Mouse (Mus musculus) neural tube, embryonic 15.5 days (tissue): Measurements from ENCODE around the gene Cdc42. TPM values are rescaled to one million over a fixed set of nuclear protein-coding genes. Genes with fewer than 3 reads are reported as not detected.

Experiments
- ATAC-seq: fragments of 200-750 bp; cut with Nextera tagmentation; 2 replicates; pipeline ENCODE4 v1.8.0; 2017; ENCODE audit warnings: mild to moderate bottlenecking, moderate TSS enrichment, moderate library complexity; ENCODE audit not compliant: low FRiP score
- H3K27ac ChIP-seq: fragments of 300-500 bp; sonication (generic); replicated peaks from 2 replicates; pipeline ENCODE4 v1.5.1; 2015; ENCODE audit warnings: mild to moderate bottlenecking, inconsistent platforms
- H3K27me3 ChIP-seq: fragments of 300-500 bp; sonication (generic); replicated peaks from 2 replicates; pipeline ENCODE4 v1.6.1; 2015; ENCODE audit warnings: inconsistent platforms
- H3K36me3 ChIP-seq: fragments of 300-500 bp; sonication (generic); 2 replicates; pipeline ENCODE4 v1.6.1; 2015; ENCODE audit warnings: inconsistent platforms
- H3K4me1 ChIP-seq: fragments of 300-500 bp; sonication (generic); 2 replicates; pipeline ENCODE4 v1.6.1; 2015; ENCODE audit warnings: inconsistent platforms
- H3K4me2 ChIP-seq: fragments of 300-500 bp; sonication (generic); 2 replicates; pipeline ENCODE4 v1.6.1; 2015; ENCODE audit warnings: inconsistent platforms, mild to moderate bottlenecking, moderate library complexity
- H3K4me3 ChIP-seq: fragments of 300-500 bp; sonication (generic); replicated peaks from 2 replicates; pipeline ENCODE4 v1.5.1; 2015; ENCODE audit warnings: mild to moderate bottlenecking, inconsistent platforms
- H3K9ac ChIP-seq: fragments of 300-500 bp; sonication (generic); replicated peaks from 2 replicates; pipeline ENCODE4 v1.6.1; 2015; ENCODE audit warnings: mild to moderate bottlenecking, inconsistent platforms
- H3K9me3 ChIP-seq: fragments of 300-500 bp; sonication (generic); replicated peaks from 2 replicates; pipeline ENCODE4 v1.6.1; 2016; ENCODE audit warnings: inconsistent platforms
- WGBS: fragments of 180-500 bp; shearing (Covaris S2); methylation state at CpG from one replicate; pipeline ENCODE4 v1.1.7; 2015; ENCODE audit warnings: mixed read lengths; 5-methylcytosine and 5-hydroxymethylcytosine counted together
- polyA plus RNA-seq: library from polyadenylated mRNA; unstranded; fragments of >200 nt; fragmentation: Nextera tagmentation; extraction: Ambion mirVana; gene quantifications from 2 replicates; pipeline ENCODE4 v1.2.1, GENCODE M21; 2015

Cdc42 gene
- polyA plus RNA-seq = 923 and 961 TPM in 2 replicates

GRCm38 (mm10) chr4:137357517-137358254 is at the start of gene Cdc42:
Cdc42 (minus strand) TSS chr4:137357720.
- Histone ChIP-seq H3K27me3 (no peaks in the 10 kb centered on the region), H3K4me3 (peak within 1 kb of the TSS; percentile 95), H3K4me2 (peak within 1 kb of the TSS; percentile 70), H3K36me3 (no peaks in the 10 kb centered on the region), H3K4me1 (peaks cover 35% of the 10 kb centered on the region), H3K9ac (peak within 1 kb of the TSS; percentile 100), H3K27ac (peak within 1 kb of the TSS; percentile 98), H3K9me3 (no peaks in the 10 kb centered on the region)
- ATAC-seq = peak; percentile 97
- under 1% methylated on average over 35 of the region's 44 CpGs for WGBS

DNA sequence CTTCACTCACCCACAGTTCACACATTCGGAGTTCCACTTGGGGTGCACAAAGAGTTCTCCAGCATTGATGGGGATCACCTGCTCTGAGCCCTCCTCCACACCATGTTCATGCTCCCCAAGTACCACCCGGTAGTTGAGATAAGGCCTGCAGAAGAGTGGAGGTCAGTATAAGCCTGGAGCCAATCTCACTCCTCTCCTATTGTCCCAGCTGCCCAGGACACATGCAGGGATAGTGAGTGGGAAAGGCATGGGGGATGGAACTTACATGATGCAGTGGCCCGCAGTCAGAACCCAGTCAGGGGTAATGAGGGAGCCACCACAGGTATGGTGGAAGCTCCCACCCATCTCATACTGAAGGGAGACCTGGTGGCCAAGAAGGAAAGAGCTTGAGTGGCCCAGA is 48.1 kb upstream of the Cdc42 start:
- H3K9ac ChIP-seq = no peak overlapping the region
- 91% methylated on average over 3 of the region's 3 CpGs for WGBS
- H3K4me3 ChIP-seq = no peak overlapping the region
- no peak for ATAC-seq
- H3K27ac ChIP-seq = no peak overlapping the region
- no peak overlapping the region for H3K4me2 ChIP-seq
- no peaks in the 10 kb centered on the region for H3K36me3 ChIP-seq
- H3K4me1 ChIP-seq = no peaks in the 10 kb centered on the region
- no peaks in the 10 kb centered on the region for H3K27me3 ChIP-seq
- no peaks in the 10 kb centered on the region for H3K9me3 ChIP-seq

- no peaks in the 10 kb centered on the region for H3K36me3 ChIP-seq
- no peak for ATAC-seq
- no peak overlapping the region for H3K9ac ChIP-seq
- H3K4me1 ChIP-seq = no peaks in the 10 kb centered on the region
- H3K27ac ChIP-seq = no peak overlapping the region
- no peaks in the 10 kb centered on the region for H3K9me3 ChIP-seq
- WGBS = 82% methylated on average over 15 of the region's 15 CpGs
- no peaks in the 10 kb centered on the region for H3K27me3 ChIP-seq
- no peak overlapping the region for H3K4me3 ChIP-seq
- no peak overlapping the region for H3K4me2 ChIP-seq
Measured at GRCm38 (mm10) chr4:137396641-137397525, 39.4 kb upstream of the Cdc42 start.

GRCm38 (mm10) chr4:137393378-137394135 is 36.0 kb upstream of the Cdc42 start:
- H3K4me2 ChIP-seq = no peak overlapping the region
- no peak for ATAC-seq
- H3K9ac ChIP-seq = no peak overlapping the region
- peaks cover 11% of the 10 kb centered on the region for H3K4me1 ChIP-seq
- H3K4me3 ChIP-seq = no peak overlapping the region
- WGBS = 71% methylated on average over 9 of the region's 9 CpGs
- no peak overlapping the region for H3K27ac ChIP-seq
- H3K9me3 ChIP-seq = no peaks in the 10 kb centered on the region
- H3K27me3 ChIP-seq = no peaks in the 10 kb centered on the region
- H3K36me3 ChIP-seq = no peaks in the 10 kb centered on the region

GRCm38 (mm10) chr4:137392874-137393273 is 35.4 kb upstream of the Cdc42 start:
- Histone ChIP-seq H3K27me3 (no peaks in the 10 kb centered on the region), H3K9me3 (no peaks in the 10 kb centered on the region), H3K4me2 (no peak overlapping the region), H3K36me3 (no peaks in the 10 kb centered on the region), H3K27ac (no peak overlapping the region), H3K9ac (no peak overlapping the region), H3K4me3 (no peak overlapping the region), H3K4me1 (peaks cover 11% of the 10 kb centered on the region)
- 91% methylated on average over 9 of the region's 9 CpGs for WGBS
- no peak for ATAC-seq

DNA sequence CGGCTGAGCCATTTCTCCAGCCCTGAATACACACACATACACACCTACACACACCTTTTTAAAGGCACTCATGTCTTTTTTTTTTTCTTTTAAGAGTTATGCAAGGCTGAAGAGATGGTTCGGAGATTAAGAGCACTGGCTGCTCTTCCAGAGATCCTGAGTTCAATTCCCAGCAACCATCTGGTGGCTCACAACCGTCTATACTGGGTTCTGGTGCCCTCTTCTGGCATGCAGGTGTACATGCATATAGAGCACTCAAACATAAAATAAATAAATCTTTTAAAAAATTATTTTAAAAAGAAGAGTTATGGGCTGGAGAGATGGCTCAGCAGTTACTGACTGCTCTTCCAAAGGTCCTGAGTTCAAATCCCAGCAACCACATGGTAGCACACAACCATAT is 33.8 kb upstream of the Cdc42 start:
- no peaks in the 10 kb centered on the region for H3K27me3 ChIP-seq
- no peak overlapping the region for H3K4me3 ChIP-seq
- no peaks in the 10 kb centered on the region for H3K36me3 ChIP-seq
- H3K4me1 ChIP-seq = peaks cover 19% of the 10 kb centered on the region
- WGBS = 92% methylated on average over 3 of the region's 3 CpGs
- no peak for ATAC-seq
- no peak overlapping the region for H3K4me2 ChIP-seq
- no peaks in the 10 kb centered on the region for H3K9me3 ChIP-seq
- H3K9ac ChIP-seq = no peak overlapping the region
- H3K27ac ChIP-seq = no peak overlapping the region

- no peaks in the 10 kb centered on the region for H3K36me3 ChIP-seq
- peaks cover 19% of the 10 kb centered on the region for H3K4me1 ChIP-seq
- no peak for ATAC-seq
- no peak overlapping the region for H3K27ac ChIP-seq
- H3K4me3 ChIP-seq = no peak overlapping the region
- H3K9ac ChIP-seq = no peak overlapping the region
- WGBS = 95% methylated on average over 4 of the region's 4 CpGs
- H3K9me3 ChIP-seq = no peaks in the 10 kb centered on the region
- no peak overlapping the region for H3K4me2 ChIP-seq
- no peaks in the 10 kb centered on the region for H3K27me3 ChIP-seq
Measured at GRCm38 (mm10) chr4:137390196-137390595, 32.7 kb upstream of the Cdc42 start.

DNA sequence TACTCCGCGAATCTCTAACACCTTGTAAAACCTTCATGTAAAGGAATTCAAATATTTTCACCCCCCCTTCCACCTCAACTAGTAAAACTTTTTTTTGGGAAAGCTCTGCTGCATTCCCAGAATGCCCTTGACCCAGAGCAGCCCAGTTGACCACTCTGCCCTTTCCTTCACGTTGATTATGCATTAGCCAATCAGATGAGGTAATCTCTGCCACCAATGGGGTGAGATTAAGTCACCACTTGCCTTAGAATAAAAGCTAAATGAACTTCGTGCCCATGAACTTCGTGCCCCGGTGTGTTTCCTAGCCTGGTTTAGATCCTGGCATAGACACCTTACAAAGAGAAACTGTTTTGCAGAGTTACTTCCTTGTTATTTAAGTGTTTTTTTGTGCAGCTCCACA is 31.5 kb upstream of the Cdc42 start:
- ATAC-seq = no peak
- 45% methylated on average over 6 of the region's 6 CpGs for WGBS
- H3K27ac ChIP-seq = peak overlapping the region; percentile 94

DNA sequence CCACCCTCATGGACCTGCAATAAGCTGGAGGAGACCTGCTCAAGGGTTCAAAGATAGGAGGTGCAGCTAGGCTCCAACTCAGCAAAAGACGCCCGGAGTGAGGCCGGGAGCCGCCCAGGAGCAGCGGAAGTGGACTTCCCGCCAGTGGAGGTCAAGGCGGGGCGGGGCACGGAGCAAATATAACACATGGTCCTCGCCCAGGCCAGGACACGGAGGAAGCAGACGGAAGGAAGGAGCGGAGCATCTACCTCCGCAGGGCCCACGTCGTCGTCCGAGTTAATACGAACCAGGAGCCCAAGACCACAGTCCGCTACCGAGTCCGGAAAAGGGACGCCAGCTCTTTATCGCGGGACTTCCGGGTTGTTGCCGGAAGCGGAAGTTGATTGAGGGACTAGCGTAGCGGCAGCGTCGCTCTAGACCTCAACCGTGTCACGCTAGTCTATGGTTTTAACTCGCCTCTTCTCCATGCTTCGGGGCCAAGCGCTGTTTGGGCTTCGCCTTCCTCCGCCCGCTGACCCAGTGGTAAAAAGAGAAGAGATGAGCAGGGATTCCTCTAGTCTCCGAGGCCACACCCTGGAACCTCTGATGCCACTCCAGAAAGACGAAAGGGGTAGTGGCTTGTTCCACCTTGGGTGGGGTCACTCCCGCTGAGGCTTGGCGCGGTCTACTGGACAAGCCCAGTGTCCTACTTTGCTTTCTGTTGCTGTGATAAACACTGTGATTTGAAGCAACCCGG is 30.7 kb upstream of the Cdc42 start:
- Histone ChIP-seq H3K9ac (peak overlapping the region; percentile 77), H3K4me1 (peaks cover 19% of the 10 kb centered on the region), H3K4me3 (peak overlapping the region; percentile 81), H3K27ac (peak overlapping the region; percentile 94), H3K27me3 (no peaks in the 10 kb centered on the region), H3K4me2 (peak overlapping the region; percentile 87), H3K36me3 (no peaks in the 10 kb centered on the region), H3K9me3 (no peaks in the 10 kb centered on the region)
- ATAC-seq = peak; percentile 95
- WGBS = under 1% methylated on average over 46 of the region's 46 CpGs

More for the DNA sequence above, 31.5 kb upstream of the Cdc42 start:
- peaks cover 19% of the 10 kb centered on the region for H3K4me1 ChIP-seq
- H3K9ac ChIP-seq = peak overlapping the region; percentile 77; the same call in 1 of the 2 replicates
- H3K36me3 ChIP-seq = no peaks in the 10 kb centered on the region
- H3K4me3 ChIP-seq = peak overlapping the region; percentile 81
- H3K9me3 ChIP-seq = no peaks in the 10 kb centered on the region
- peak overlapping the region; percentile 87 for H3K4me2 ChIP-seq
- no peaks in the 10 kb centered on the region for H3K27me3 ChIP-seq

DNA sequence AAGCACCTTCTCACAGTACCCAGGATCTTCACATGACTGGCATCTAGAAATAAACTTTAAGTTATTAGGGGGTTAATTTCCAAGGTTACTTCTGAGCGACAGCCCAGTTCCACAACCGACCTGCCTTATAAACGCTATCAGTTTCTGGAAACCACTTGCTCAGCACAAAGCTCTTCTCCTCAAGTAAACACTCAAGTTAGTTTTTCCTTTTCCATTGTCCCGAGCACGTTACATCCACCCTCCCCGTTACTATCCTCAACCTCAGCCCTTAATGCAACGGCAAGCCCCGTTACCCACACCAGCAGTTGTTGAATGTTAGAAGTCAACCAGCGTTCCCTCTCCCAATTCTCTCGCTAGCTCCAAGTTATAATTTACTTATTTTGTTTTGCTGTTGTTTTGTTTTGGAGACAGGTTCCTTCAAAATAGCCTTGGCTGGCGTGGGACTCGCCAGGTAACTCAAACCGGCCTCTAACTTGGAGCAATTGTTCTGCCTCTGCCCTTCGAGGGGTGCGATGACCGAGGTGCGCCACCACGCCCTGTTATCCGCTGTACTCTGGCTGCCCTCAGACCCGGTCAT is 30.1 kb upstream of the Cdc42 start:
- H3K4me3 ChIP-seq = peak overlapping the region; percentile 81
- ATAC-seq = no peak
- no peaks in the 10 kb centered on the region for H3K9me3 ChIP-seq
- H3K36me3 ChIP-seq = no peaks in the 10 kb centered on the region
- peaks cover 19% of the 10 kb centered on the region for H3K4me1 ChIP-seq
- peak overlapping the region; percentile 87 for H3K4me2 ChIP-seq
- H3K27ac ChIP-seq = peak overlapping the region; percentile 94
- no peaks in the 10 kb centered on the region for H3K27me3 ChIP-seq
- peak overlapping the region; percentile 77 for H3K9ac ChIP-seq
- WGBS = 1% methylated on average over 20 of the region's 20 CpGs
